Mouse (Mus musculus) myocyte (in vitro differentiated cells): ENCODE measurements at regions not wholly inside any gene's neighbourhood (a gene's known extent, or its start where the extent isn't known, plus 50 kb on each side); places are given as distances from the start of the nearest gene placed in this dataset.

ENCODE experiments used
- CEBPB ChIP-seq: IDR thresholded peaks from 2 replicates; pipeline ENCODE4 v1.6.1; 2011; ENCODE audit warnings: mild to moderate bottlenecking, moderate library complexity; ENCODE audit not compliant: poor library complexity, insufficient read depth, severe bottlenecking
- E2F4 ChIP-seq: IDR thresholded peaks from one replicate; pipeline ENCODE4 v1.6.1; 2011; ENCODE audit warnings: mild to moderate bottlenecking, control low read depth, moderate library complexity; ENCODE audit not compliant: insufficient read depth
- MAX ChIP-seq: IDR thresholded peaks from one replicate; pipeline ENCODE4 v1.6.1; 2011; ENCODE audit warnings: low read depth, mild to moderate bottlenecking, control low read depth
- MYOD1 ChIP-seq, 3 experiments: IDR thresholded peaks; one replicate each; pipeline ENCODE4 v1.6.1; 2011; ENCODE audit warnings: control low read depth in 2 of 3, low read depth in 2 of 3, mild to moderate bottlenecking in 2 of 3, moderate library complexity in 1 of 3; ENCODE audit not compliant: insufficient read length in 2 of 3, control insufficient read depth in 1 of 3
- MYOG ChIP-seq, 3 experiments: IDR thresholded peaks; one replicate each; pipeline ENCODE4 v1.6.1; 2011; ENCODE audit warnings: control low read depth in 2 of 3, low read depth in 2 of 3, mild to moderate bottlenecking in 2 of 3; ENCODE audit not compliant: insufficient read length in 2 of 3, control insufficient read depth in 1 of 3, insufficient read depth in 1 of 3
- POLR2A ChIP-seq: IDR thresholded peaks from one replicate; pipeline ENCODE4 v1.6.1; 2011; ENCODE audit warnings: low read depth, mild to moderate bottlenecking, control low read depth, moderate library complexity; ENCODE audit not compliant: insufficient read length
- POLR2AphosphoS2 ChIP-seq: IDR thresholded peaks from one replicate; pipeline ENCODE4 v1.6.1; 2011; ENCODE audit warnings: low read depth, control low read depth; ENCODE audit not compliant: insufficient read length
- REST ChIP-seq: IDR thresholded peaks from one replicate; pipeline ENCODE4 v1.6.1; 2011; ENCODE audit warnings: mild to moderate bottlenecking, control low read depth, moderate library complexity; ENCODE audit not compliant: insufficient read depth, insufficient read length
- SRF ChIP-seq: IDR thresholded peaks from one replicate; pipeline ENCODE4 v1.6.1; 2011; ENCODE audit warnings: low read depth; ENCODE audit not compliant: control insufficient read depth, insufficient read length
- TCF12 ChIP-seq: IDR thresholded peaks from one replicate; pipeline ENCODE4 v1.6.1; 2011; ENCODE audit warnings: mild to moderate bottlenecking, control low read depth; ENCODE audit not compliant: poor library complexity, insufficient read depth, severe bottlenecking
- TCF3 ChIP-seq: IDR thresholded peaks from one replicate; pipeline ENCODE4 v1.6.1; 2011; ENCODE audit warnings: low read depth, control low read depth; ENCODE audit not compliant: insufficient read length
- USF1 ChIP-seq: IDR thresholded peaks from one replicate; pipeline ENCODE4 v1.6.1; 2011; ENCODE audit warnings: low read depth, mild to moderate bottlenecking, control low read depth, moderate library complexity

- TF ChIP-seq POLR2A (no peak), CEBPB (no peak), SRF (no peak), E2F4 (no peak), MAX (no peak), USF1 (no peak), POLR2AphosphoS2 (no peak), MYOG (IDR thresholded peaks at IDR 0.05; ENCODE audit: control insufficient read depth in 1 of 3, insufficient read depth in 1 of 3, insufficient read length in 2 of 3, low read depth in 2 of 3) (no peak), TCF12 (no peak), REST (no peak), TCF3 (no peak), MYOD1 (IDR thresholded peaks at IDR 0.05; ENCODE audit: control insufficient read depth in 1 of 3, insufficient read length in 2 of 3, low read depth in 2 of 3) (no peak)
Measured at GRCm38 (mm10) chr3:149623851-149624532, 633.6 kb upstream of the Adgrl2 start.
